Mouse (Mus musculus): ENCODE measurements around the gene Noxo1. TPM values are rescaled to one million over a fixed set of nuclear protein-coding genes. Genes with fewer than 3 reads are reported as not detected.
"Not testable (repeated sequence)": the region's sequence is repeated elsewhere in the genome, so short reads cannot be mapped to it uniquely, and the experiment has no call there.

The Noxo1 gene
- 4.5 and 6.5 TPM in 2 replicates for total RNA-seq (2021)
- long read RNA-seq, partial matches to known transcripts: 1 of 3 reads
- long read RNA-seq, other reads (novel, unspliced or antisense): 2 of 3 reads

DNA sequence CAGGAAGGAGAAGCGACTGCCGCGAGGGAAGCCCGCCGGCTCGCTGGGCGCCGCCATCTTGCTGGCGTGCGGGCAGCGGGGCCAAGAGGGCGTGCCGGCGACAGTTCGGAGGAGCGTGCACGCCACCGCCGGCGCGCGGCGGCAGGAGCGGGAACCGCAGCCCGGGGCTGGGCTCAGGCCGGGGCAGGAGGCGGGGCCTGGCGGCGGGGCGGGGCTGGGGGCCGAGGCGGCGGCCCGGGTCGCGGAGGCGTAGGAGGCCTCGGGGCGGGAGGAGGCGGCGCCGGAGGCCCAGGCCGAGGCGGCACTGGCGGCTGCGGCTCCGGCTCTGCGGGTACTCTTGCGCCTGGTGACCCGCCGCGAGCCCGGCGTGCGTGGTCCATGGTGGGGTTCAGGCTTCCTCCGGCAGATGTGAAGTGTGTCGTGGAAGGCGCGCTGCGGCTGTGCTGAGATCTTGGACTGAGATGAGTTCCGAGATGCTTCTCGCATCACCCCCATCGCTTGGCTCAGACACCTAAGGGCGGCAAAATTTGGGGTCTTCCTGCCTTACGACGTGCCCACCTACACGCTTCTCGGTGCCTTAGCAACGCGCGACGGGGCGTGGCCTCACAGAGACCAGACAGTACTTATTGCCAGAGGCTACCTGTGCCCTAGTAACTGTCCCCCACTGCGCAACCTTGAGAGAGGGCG, at the start of gene Noxo1, which contains the start of gene Gfer:
Gene Noxo1, plus strand, starts transcription at position 224 of the 687 bp plus-strand sequence.
Gene Gfer, minus strand, starts transcription at position 146 of the 687 bp plus-strand sequence.
- peak; percentile 95 for DNase-seq

DNA sequence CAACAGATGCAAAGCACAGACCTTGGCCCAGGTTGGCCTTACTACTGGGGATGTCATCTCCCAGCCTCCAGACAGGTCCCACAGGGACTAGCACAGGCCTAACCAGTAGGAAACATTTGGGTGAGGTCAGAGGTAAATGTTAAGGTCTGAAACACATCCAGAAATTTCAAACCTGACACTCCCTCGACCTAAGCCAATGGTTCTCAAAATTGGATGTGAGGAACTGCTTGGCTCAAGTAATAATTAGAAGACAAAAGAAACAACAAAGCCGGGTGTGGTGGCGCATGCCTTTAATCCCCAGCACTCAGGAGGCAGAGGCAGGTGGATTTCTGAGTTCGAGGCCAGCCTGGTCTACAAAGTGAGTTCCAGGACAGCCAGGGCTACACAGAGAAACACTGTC, 49.7 kb upstream of the Noxo1 start:
- no peak for DNase-seq

DNA sequence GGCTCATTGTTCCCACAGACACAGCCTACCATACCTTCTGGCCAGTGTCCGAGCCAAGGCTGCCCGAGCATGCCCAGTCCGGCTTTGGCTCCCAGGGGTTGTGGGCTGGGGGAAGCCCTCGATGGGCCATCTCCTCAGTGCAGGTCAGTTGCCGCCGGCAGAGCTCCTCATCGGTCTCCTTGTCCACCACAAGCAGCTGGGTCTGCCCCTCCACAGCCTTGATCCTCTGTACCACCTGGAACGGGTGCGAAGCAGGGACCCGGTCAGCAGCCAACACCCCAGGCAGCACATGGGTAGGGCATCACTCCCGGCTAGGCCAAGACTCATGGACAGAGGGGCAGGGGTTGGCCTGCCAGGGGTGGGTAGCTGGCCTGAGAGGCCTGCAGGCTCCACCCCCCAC, 48.5 kb upstream of the Noxo1 start:
- DNase-seq: no peak

DNA sequence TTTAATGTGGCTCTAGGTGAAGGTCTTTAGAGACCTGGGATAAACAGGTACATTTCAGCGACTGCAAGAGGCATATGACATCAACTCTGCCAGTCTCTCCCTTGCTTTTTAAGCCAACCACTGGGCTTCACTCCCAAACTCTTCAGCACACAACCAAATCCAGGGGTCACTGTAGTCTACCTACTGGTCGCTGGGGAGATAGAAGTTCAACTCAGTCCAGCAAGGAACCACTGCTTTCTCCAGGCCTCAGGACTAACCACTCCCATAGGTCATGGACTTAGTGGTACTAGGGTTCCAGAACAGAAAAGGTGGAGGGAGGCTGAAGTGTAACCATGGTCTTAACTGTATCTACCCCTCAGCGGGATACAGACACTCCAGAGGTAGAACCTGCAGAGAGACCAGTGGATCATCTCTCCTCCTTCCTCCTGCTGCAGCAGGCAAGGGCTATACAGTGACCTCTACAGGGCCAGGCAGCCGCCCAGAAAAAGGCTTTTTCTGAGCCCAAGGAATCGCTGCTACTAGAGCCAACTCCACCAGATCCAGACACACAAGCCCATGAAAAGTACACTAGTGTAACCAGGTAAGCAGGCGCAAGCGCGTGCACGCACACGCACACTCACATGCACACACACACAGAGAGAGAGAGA, 47.2 kb upstream of the Noxo1 start:
- DNase-seq: no peak

DNA sequence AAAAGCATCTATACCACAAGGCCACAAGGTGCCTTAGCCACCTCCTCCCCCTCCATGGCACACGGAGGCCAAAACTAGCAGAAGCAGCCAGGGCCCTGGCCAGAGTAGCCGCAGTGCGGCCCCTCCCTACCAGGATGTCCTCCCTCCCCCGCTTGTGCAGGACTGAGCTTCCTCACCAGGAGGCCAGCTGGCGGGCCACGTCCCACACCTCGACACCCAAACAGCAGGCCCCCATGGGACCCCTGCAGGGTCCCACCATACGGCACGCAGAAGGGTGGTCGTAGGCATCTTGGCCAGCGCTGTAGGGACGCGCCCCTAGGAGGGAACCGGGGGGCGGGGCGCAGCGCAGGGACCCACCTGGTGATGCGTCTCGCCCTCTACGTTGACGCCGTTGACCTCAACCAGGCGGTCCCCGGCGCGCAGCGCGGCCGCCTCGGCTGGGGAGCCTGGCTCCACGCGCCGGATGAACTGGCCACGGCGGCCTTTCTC, 46.4 kb upstream of the Noxo1 start:
- peak; percentile 53 for DNase-seq

DNA sequence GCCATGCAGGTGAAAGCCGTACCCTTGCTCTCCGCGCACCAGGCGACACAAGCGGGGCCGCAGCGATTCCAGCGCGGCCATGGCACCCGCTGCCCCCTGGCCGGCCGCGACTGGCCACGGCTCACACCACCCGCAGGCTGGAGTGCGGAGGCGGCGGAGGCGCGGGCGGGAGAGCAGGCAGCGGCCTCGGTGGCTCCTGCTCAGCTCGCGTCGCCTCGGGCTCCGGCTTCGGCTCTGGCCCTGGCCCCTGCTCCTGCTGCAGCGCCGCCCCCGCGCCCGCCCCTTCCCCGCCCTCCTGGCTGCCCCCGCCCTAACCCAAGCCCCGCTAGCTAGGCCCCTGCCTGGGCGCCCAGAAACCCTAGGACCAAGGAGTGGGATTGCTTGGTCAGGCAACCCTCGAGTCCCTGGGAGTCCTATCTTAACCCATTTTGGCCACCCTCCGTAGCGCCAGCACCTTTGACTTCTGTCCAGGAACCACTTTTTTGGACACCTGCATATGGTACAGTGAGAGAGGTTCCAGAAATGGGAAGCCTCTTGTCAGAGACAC, 45.9 kb upstream of the Noxo1 start, which contains the start of gene Slc9a3r2:
Gene Slc9a3r2, minus strand, starts transcription at position 258 of the 547 bp plus-strand sequence.
- peak; percentile 76 for DNase-seq

DNA sequence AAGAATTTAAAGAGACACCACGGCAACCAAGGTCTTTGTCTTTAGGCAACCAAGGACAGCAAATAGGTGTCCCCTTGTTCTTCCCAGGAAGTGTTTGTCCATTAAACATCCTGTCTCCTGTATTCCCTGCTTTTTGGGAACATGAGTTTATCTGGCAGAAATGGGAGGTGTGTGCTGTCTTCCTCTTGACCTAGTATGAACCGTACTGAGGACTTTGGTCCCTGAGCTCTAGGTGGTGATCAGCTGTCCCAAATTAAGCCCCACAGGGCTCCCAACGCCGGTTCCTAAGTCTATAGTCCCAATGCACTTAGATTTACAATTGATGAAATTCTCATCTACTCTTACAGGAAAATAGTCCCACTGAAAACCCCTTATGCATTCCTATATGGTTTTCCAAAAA, 45.3 kb upstream of the Noxo1 start:
- DNase-seq: no peak

DNA sequence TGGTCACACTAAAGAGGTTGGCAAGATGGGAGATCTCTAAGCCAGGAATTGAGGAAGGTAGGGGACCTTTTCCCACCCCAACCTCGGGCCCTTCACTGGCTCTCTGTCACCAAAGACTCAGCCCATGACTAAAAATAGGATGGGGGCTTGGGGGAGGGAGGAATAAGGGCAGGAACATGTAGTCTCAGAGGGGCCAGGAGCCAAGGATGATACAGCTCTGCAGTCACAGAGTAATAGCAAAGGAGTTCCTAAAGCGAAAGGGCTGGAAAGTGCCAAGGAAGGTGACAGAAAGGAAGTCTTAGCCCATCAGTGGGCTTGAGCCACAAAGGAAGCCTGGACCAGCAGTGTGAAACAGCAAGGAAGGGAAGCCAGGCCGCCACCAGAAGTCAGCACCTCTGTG, 44.2 kb upstream of the Noxo1 start:
- no peak for DNase-seq

DNA sequence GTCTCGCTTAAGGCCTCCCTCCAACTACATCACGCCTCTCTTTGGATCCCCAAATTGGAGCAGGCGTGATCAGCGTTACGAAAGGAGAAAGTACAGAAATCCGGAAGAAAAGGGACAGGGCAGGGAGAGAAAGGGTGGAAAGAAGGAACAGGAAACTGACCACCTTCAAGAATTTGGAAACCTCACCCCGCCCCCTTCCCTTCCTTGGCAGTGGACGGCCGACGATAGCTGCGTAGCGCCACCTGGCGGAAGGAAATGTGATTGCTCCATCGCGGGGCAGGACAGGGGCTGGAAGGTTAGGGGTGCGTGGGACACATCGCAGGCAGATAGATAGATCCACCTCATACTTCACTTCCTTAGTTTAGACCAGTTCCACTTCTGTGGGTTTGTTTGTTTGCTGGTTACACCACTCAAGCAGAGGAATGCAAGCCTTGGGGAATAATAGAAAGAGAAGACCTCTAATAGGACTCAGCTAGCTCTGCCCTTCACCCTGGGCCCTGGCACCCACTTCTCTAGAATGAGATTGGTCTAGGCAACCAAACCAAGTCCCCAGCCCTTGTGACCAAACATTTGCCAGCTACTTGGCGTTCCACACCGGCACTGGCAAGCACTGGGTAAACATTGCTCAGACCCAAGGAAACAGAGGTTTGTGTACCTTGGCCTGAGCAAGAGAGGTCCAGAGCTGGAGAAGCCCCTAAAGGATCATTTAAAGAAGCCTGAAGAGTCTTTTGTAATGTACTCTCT, 41.9 kb upstream of the Noxo1 start:
- peak; percentile 79 for DNase-seq

DNA sequence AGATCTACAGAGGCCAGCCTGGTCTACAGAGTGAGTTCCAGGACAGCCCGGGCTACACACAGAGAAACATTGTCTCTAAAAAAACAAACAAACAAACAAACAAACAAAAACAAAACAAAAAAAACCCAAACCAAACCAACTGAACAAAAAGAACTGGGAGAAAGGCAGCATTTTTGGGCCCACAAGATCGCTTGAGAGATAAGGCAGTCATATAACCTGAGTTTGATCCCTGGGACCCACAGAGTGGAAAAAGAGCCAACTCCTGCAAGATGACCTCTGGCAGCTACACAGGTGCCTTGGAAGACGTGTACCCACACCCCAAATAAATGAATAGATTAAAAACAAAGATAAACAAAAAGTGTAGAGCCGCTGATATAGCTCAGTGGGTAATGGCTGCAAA, 41.1 kb upstream of the Noxo1 start:
- no peak for DNase-seq

DNA sequence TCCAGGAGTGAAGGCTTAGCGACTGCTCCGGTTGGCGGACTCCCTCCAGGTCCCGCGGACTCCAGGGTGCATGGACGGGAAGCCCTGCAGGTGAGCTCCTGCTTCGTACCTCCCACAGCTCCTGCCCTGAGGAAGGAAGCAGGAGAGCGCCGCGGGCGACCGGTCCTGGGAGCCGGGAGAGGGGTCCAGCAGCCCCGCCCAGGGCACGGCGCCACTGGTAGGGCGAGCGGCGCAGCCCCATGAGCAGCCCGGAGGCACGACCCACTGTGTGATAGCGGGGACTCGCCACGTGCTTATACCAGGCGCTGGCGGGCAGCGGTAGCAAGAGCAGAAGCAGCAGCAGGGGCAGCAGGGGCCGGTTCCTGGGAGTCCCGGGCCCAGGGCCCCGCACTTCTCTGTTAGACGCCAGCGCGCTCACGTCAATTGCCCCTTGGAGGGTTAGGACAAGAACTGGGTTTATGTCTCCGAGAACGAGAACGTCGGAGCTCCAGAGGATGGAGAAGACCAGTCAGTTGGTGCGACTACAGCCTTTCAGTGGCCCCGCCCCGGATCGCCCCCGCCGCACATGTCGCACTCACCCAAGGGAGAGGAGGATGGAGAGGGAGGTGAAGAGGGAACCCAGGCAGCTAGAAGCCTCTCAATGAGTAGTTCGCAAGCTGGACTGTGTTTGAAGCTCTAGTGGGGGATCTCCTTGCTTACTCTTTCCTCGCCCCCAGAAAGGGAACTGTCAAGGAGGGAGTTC, 37.8 kb upstream of the Noxo1 start, which contains the start of gene Npw:
Gene Npw, minus strand, starts transcription at position 441 of the 742 bp plus-strand sequence.
- no peak for DNase-seq

DNA sequence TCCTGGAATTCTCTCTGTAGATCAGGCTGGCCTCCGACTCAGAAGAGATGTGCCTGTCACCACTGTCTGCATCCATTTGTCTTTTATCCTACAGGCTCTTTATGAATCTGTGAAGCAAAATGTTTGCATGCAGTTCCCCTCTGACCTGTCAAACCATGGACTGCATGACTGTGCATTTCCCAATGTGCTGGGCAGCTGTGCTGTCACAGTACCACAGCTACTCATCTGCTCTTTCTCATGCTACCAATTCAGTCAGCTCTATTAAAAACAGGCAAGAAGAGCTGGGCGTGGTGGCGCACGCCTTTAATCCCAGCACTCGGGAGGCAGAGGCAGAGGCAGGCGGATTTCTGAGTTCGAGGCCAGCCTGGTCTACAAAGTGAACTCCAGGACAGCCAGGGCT, 29.0 kb upstream of the Noxo1 start:
- not testable (repeated sequence) for DNase-seq

DNA sequence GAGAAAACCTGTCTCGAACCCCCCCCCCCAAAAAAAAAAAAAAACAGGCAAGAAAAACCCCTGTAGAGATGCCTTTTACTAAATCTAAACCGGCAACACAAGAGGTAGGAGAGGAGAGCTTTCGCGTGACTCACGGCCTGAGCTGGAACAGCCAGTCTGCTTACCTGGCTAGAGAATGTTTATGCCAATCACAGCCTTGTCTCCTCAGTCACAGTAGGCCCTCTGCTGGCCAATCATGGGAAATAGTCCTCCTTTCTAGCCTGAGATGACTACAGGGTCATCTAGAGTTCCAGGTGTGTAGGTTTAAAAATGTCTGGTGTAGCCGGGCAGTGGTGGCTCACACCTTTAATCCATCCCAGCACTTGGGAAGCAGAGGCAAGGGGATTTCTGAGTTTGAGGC, 28.6 kb upstream of the Noxo1 start:
- DNase-seq: peak; percentile 45

DNA sequence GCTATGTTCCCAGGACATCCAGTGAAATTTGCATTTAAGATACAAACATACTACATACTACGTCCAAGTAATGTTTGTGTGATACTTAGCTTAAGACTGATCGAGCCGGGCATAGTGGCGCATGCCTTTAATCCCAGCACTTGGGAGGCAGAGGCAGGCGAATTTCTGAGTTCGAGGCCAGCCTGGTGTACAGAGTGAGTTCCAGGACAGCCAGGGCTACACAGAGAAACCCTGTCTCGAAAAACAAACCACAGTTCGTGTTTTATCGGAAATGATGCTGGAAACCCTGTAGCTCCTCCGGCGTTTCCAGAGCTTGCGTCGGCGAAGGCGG, 26.9 kb upstream of the Noxo1 start:
- DNase-seq: not testable (repeated sequence)

DNA sequence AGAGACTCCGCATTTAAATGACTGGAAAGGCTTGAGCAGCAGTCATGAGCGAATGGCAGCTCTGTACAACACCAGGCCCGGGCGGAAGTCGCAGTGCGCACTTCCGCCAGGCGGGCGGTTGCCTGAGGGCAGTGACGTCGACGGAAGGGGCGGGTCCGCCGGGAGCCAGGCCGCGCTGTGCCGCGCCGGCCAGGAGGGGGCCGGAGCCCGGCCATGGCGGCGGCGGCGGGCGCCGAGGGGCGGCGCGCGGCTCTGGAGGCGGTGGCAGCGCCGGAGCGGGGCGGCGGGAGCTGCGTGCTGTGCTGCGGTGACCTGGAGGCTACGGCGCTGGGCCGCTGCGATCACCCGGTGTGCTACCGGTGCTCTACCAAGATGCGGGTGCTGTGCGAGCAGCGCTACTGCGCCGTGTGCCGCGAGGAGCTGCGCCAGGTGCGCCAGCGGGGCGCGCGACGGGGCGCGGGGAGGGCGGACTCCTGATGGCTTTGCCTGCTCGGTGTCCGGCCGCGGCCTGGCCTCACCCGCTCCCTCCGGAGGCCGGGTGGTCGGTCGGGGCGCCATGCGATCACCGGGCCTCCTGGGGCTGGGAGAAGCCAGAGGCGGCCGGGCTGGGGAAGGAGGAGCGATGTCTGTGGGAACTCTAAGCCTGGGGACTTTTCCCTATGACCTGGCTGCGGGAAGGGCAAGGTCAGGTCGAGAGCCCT, 26.3 kb upstream of the Noxo1 start, which contains the start of gene Zfp598:
Gene Zfp598, plus strand, starts transcription at position 143 of the 701 bp plus-strand sequence.
- peak; percentile 96 for DNase-seq

DNA sequence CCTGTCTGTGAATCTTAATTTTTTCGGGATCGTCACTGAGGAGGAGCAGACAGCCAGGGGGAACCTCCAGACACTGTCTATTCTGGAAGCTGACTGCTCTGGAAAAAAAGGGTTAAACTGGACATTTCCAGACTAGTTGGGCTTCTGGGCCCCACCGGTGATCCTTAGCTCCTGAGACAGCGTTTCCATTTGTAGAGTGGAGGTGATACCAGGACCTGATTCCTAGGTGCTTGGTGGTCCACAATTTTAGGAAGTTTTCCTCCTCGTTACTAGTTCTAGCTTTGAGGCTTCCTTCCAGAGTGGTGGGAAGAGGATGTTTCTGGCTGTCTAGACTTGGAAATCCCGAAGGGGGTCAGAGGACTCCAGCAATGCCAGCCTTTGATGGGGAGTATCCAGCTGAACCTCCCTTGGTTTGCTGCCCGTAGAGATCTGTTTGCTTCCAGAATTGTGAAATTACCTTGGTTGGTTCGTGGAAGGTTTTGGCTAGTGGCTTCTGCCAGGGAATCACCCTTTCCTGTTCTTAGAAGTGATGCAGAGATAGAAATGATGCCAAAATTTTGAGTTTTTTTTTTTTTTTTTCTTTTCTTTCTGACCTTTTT, 25.7 kb upstream of the Noxo1 start:
- DNase-seq: no peak

DNA sequence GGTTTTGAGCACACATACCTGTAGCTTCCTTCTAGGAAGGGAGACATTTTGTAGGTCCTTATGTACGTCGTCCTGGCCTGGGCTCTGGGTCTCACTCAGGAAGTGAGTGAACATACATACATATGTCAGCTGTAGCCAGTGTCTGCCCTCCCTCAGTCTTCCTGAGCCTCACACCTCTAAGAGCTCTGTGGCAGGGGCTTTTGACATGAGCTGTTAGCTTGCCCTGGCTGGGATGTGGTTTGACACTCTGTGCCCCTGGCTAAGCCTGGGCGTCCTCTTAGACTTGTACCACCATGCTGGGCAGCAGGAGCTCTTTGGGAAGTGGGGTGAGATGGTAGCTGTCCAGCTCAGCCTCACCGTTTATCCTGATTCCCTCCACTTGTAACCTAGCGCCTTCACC, 24.7 kb upstream of the Noxo1 start:
- no peak for DNase-seq

DNA sequence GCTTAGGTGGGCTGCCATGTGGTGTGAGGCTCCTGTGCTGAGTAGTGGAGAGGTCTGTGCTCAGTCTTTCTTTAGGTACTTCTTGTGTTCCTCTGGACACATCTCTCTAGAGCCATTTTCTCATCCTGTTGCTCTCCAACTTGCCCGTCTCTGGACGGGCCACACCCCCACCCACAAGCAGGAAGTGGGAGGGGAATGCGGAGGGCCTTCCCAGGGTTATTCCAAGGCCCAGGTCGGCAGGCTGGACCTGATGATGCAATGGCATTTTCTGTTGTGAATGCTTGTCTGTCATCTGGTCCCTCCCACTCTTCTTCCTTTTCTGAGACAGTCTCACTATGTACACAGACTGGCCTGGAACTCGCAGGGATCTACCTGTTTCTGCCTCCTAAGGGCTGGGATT, 23.9 kb upstream of the Noxo1 start:
- DNase-seq: peak; percentile 60

DNA sequence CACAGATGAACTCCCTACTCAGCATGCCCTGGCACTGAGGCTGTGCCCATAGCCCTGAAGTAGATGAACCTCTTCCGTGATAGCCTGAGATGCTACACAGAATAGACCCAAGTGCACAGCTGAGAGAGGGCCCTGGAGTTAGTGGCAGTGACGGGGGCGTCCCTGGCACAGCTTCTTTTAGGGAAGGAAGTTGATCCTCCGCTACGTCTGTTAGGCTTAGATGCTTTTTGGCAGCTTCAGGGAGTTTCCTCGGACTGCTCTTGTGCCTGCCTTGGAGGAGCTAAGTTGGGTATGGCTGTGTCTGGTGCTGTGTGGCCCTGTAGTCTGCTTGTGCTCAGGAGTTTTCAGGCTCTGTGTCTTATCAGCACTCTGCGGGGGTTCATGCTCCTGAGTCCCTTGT, 21.8 kb upstream of the Noxo1 start:
- no peak for DNase-seq

DNA sequence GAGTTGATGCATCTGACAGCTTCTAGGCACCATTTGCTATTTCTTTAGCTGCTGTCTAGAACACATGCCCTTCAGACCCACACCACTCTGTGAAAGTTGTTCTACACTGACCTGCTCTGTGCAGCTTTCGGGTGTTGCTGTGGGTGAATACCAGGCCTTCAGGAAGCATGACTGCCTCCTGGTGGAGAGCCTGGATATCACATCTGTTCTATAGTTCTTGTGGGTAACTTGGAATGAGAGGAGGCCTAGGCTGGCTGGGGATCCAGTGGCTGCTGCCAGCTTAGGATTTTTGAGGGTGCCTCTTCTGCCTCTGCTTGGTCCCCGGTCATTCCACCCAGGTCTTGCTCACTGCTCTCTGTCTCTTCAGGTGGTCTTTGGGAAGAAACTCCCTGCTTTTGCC, 19.8 kb upstream of the Noxo1 start:
- DNase-seq: peak; percentile 41

DNA sequence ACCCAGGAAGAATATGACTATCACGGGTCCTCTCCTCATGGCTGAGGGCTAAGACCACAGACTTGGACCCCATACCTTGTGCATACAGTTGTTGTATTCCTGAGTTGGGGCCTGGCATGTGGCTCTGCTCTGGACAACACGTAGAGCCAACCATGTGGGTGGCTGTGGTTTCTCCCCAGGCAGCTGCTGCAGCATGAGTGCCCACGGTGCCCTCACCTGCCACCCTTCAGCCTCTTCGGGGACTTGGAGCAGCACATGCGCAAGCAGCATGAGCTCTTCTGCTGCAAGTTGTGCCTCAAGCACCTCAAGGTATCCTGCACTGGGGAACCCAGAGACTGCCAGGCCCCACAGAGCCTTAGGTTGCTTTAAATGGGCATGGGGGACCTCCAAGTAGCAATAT, 19.2 kb upstream of the Noxo1 start:
- DNase-seq: no peak

All from adrenal gland, postnatal 25 days (tissue).